Mouse (Mus musculus) cerebellum, adult 2 months (tissue): ENCODE measurements at regions not wholly inside any gene's neighbourhood (a gene's known extent, or its start where the extent isn't known, plus 50 kb on each side); places are given as distances from the start of the nearest gene placed in this dataset.

ENCODE experiments used
- CTCF ChIP-seq: fragments of 200-500 bp; IDR thresholded peaks from 2 replicates; pipeline ENCODE4 v1.5.1; 2011; ENCODE audit warnings: low read depth, mild to moderate bottlenecking, control low read depth, low read length, moderate library complexity, borderline replicate concordance; ENCODE audit not compliant: insufficient read depth
- POLR2A ChIP-seq: fragments of 200-500 bp; IDR thresholded peaks from 2 replicates; pipeline ENCODE4 v1.6.1; 2011; ENCODE audit warnings: low read length, control low read depth, borderline replicate concordance; ENCODE audit not compliant: insufficient read depth

GRCm38 (mm10) chr14:67484533-67485448 is 1475.8 kb upstream of the Gulo start:
- TF ChIP-seq CTCF (no peak), POLR2A (no peak)
